Mouse (Mus musculus) frontal cortex, postnatal 36 days (tissue): ENCODE measurements around the gene Elmo1.
A peak's percentile ranks its signal among the peaks of the same experiment; 100 is the strongest.

ENCODE experiments used
- DNase-seq, 2 experiments: peaks; one replicate each; pipeline ENCODE4 v3.0.0; 2022; ENCODE audit warnings: low spot score in 2 of 2

Elmo1 gene

DNA sequence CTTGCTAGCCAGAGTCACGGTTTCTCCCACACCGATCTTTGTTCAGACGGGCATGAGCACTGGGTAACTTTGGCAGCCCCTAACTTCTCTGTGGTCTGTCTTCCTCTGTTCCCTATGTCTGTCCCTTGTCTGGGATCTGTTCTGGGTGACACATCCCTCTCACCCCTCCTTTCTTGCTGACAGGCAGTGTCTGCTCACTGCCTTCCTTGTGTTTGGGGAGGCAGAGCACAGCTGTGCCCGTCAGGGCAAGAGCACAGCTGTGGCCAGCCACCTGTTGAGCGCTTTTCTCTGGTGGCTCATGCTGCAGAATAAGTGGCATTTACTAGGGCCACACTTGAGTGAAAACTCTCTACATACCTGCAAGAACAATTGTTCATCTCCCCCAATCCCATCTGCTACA, 116.7 kb downstream of the Elmo1 start:
- DNase-seq = no peak

DNA sequence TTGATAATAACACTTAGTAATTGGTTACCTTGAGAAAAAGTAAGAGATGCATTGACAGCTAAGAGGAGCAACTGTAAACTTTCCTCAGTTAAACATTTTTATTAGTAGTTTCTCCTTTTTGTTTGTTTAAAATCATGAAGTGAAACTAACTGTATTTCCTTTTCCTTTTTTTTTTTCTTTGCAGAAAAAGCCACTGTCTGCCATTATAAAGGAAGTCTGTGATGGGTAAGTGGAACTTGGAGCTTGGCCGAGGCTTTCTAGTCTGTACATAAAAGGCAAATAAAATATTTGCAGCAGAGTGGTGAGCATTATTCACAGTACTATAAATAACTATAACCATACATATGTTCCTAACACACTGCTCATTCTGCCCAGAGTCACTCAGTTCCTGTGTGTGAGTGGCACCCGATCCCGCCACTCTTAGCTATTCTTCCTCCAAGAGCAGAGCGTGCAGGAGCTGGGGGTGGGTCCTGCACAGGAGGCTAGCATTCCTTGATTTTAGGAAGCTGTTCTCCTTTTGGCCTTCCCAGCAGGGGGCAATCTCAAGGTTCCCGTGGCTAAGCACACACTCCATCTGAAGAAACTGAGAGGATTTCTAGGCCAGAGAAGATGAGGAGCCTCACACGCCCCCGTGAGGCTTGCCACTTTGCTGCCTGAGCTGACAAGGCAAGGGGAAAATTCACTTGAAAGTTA, 117.7 kb downstream of the Elmo1 start:
- DNase-seq = no peak

DNA sequence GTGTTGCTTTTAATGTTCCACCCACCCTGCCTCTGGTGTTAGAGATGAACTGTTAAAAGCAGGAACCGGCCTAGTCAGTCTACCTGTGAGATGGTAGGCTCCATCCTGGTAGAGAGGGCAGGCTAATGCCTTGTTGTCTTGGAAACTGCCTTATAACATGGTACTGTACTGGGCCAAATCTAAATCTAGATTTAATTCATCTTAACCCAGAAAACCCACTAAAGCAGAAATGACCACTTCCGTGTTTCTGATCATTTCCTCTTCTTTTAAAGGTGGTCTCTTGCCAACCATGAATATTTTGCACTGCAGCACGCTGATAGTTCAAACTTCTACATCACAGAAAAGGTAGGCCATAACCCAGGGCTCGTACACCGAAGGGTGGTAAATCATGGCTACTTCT, 118.5 kb downstream of the Elmo1 start:
- no peak for DNase-seq

DNA sequence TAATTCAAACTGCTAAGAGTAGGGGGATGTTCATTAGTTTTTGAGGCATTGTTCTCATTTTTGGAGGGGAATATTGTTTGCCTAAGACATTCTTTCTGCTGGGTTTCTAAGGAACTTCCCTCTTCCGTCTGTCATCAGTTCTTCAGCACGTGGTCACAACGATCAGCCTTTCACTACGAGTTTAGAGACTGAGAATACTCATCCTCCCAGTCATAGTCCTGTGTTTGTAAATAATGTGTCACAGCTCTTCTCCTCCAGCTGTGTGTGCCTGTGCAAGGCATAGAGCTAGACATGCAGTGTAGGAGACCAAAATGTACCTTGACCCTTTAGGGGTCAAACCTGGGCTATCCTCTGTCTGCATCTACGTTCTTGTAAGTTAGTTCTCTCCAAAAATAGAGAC, 121.4 kb downstream of the Elmo1 start:
- no peak for DNase-seq

DNA sequence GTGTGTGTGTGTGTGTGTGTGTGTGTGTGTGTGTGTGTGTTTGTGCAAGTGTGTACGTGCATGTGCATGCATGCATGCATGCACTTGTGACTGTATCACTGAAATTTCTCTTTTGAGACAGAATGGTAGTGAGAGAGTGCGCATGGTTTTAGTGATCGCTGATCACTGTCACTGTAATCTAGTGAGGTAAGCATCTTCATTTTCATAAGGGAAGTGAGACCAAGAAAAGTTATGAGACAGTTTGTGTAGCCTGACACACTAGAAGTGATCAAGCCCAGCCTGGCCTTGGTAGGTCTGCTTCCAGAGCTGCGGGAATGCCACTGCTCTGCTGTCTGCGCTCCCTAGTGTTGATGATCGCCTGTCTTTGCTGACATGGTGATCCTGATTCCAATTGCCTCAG, 122.3 kb downstream of the Elmo1 start:
- DNase-seq = no peak

DNA sequence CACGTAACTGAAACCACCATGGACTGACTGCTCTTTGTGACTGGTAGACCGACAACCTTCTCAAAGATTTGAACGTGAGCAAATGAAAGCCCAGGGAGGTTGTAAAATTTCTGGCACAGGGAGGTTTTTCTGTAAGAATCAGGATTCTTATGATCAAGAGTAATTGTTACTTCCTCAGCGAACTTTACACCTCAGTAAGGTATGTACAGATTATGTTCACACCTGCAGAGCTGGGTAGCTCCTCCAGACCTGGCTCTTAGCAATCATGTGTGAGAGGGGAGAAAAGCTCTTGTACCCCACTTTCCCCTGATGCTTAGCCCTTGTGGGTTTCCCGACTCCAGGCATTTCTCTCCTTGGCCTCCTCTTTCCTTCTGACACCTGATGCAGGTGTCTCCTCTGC, 123.5 kb downstream of the Elmo1 start:
- DNase-seq = no peak

DNA sequence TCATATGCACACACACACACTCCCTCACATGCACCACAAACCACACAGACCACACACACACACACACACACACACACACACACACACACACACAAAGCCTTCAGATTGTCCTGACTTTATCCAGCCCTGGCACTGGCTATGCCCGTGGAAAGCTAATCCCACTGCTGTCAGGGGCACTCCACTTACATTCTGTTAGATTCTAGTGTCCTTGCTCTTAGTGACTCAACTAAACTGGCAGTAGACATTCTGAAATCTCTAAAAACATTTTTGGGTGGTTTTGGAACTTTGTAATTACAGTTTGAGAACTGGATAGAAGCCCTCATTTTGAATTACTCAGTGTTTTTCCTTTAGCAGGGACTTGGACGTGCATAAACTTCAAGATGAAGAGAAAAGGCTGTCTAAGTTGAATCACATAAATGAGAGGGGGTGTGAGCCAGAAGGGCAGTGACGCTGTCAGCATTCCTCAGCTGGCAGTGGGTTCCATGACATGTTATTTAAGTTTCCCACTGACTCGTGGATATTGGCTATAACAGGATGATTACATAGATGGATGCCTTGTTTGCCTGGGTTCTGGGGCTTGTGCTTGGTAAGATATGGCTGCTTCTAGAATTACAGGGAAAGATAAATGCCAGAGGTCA, 127.2 kb downstream of the Elmo1 start:
- no peak for DNase-seq

DNA sequence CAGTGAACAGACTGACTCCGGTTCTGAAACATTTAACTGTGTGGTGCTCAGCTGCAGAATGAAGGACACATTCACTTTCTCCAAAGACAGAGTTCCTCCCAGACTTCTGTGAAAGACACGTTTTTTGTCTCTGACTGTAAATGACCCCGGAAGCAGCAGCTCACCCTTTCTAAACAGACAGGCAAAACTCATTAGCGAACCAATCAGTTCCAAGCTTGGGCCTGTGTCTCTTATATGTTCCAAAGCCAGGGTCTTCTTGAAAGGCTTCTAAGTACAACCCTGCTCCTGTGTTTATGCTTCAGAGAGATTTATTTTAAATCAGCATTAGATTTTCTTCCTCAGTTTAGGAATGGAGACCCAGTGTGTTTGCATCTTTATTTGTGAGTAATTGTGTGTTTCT, 127.7 kb downstream of the Elmo1 start:
- DNase-seq = no peak

DNA sequence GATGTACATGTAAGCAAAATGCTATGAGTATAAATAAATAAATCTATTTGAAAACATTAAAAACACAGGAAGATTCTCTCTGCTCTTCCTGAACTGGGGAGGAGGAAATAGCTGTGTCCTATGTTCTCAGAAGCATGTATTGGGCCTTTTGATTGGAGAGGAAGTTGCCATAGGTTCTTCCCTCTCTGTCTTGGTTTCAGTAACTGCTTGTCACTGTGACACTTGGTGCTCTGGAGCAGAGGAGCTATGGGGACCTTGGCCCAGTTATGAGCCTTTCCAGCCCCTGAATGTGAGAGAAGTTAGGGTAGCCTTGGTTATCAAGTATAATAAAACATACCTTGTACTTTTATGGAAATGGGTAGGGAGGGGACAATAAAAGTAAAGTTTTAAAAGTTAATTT, 130.0 kb downstream of the Elmo1 start:
- no peak for DNase-seq

DNA sequence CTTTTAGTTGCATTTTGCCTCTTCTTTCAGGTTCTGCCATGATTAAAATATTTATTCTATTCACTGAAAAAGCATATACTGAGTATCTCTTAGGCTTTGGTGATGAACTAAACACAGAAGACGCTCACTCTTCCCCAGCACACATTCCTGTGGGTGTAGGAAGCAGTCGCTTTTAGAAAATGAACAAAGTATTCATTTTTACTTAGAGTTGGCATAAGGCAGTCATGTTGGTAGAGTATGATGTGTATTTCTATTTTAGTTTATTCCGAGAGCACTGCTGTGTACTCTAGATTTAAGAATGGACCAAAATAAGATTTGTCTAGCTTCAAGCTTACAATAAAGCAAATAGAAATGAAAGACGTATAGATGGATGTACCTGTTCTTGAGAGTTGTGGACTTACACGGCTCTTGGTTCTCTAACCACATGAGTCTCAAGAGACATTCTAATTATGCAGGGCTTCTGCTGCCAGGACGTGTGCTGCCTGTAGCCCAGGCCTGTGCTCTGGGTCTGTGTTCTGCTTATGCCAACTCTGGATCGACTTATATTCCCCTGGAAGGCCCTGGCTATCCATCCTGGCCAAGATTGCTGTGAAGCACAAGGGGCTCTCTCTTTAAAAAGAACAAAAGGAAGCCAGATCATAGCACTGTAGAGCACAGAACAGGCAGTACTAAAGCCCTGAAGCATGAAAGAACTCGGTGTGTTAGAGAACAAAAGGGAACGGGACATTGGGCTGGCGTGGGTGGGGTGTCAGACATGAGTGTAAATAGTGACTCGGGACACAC, 137.7 kb downstream of the Elmo1 start:
- no peak for DNase-seq

DNA sequence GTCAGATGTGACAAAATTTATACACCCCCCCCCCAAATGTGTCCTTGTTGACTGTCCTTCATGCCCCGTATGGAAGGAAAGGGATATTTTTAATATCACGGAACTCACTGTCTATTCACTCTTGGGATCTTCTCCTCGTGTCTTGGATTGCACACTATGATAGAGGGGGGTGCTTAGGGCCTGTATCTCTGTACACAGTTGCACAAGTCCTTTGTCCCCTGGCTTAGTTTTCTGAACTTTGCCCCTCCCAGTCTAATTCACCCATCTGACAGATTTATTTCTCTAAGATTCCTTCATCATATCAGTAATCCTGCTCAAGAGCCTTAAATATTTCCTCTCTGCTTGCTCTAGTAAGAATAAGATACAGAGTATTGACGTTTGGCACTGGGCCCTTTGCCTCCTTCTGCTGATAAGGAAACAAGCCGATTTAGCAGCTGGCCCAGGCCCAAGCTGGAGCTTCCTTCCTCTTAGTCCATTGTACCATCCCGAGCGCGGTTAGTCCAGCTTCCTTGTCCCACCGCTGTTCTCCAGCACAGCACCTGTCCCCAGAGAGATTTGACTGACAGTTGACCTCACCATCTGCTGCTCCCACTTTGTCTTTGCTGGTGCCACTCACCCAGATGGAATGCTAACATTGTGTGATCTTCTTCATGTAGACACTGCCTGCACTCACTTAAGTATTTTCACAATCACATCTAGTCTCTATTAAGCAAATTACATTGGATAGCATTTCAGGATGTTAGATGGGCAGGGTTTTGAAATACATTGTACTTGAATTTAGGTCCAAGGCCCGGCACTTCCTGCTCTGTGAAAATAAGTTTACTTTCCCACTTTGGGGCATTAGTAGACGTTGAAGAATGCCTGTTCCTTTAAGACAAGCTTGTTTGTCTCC, 141.7 kb downstream of the Elmo1 start:
- peak in 1 of 2 experiments; percentile 19 for DNase-seq

DNA sequence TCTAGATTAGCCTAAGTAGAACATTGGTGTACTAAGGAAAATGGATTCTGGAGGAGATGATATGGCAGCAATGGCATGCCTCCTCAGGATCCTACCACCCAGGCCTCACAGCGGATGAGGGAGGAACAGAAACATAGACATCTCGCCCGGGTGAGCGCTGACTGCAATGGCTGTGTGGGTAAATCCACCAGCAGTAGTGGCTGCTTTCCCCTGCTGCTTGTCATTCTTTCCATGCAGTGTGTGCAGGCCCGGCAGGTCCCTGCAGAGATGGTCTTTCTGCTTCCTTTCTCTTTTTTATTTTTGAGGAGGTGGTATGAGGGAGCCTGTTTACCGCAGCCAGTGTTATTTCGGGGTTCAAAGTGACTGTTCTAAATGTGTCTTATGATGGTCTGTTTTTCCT, 143.3 kb downstream of the Elmo1 start:
- no peak for DNase-seq

DNA sequence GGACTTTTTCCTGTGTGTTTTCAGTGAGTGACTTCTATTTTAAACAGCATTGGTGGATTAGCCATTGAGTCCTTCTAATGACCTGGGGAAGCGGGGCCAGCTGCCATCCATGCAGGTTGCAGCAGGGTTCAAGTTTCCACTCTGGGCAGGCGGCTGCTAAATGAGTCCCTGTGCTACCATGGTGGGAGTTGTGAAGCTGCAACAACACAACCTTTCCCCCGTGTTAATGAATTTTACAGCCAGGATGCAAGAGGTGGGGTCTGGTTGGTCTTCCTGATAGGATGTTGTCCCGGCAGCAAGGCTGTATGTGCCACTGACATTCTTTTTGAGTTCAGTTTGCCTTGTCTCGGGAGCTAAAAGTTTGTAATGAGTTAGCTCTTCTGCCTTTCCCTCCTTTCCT, 147.2 kb downstream of the Elmo1 start:
- DNase-seq = no peak

DNA sequence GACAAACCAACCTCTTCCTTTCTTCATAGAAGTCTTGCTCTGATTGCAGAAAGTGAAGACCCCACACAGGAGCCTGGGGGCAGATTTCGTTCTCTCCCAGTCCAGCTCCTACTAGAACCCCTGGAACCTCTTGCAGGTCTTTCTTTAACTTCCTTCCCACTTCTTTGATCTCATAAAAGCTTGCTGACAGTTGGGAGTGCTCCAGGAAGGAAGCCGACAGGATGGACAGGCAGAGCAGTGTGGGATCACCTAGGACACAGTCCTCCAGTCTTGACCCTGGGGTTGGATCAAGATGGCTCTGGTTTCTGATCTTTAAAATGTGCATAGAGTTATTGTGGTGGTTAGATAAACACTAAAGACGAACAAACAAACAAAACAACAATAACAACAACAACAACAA, 147.8 kb downstream of the Elmo1 start:
- DNase-seq = no peak

DNA sequence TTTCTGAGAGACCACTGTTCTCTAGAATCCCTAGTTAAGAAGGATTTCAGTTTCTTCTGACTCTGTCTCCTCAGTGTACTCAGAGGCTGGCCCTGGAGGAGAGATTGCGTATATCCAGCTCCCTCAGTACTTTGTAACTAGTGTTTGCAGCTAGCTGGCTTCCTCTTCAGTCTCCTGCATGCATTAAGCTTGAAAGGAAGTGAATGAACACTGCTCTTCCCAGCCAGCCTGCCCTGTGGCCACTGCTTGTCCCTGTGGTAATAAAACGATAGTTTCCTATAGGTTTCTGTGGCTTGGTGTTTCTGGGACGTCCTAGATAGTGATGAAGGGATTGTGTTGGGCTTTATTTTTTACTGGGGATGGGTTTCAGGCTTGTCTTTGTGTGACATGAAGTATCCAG, 148.3 kb downstream of the Elmo1 start:
- DNase-seq = no peak

DNA sequence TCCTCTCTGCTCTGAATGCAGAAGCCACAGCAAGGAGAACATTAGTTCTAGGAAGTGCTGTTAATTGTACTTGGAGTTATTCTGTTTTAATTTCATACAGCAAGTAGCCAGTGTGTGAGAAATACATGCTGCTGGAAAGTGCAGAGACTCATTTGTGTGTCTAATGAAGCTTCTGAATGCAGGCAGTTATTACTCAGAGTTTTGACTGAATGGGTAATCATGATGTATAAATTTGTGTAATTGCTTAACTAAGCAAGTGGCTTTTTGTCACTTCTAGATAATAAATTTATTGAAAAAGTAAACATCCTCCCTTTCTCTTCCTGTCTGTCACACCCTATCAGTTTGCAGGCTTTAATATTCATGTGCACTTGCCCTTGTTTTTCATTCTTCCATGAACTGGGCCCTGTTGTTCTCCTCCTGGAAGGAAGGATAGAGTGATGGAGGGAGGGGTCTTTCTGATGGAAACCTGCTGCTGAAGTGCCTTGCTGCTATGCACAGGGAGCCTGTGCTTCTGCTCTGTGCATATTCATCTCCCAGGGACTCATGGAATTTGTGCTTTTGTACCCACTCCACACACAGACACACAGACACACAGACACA, 159.8 kb downstream of the Elmo1 start:
- DNase-seq = no peak

DNA sequence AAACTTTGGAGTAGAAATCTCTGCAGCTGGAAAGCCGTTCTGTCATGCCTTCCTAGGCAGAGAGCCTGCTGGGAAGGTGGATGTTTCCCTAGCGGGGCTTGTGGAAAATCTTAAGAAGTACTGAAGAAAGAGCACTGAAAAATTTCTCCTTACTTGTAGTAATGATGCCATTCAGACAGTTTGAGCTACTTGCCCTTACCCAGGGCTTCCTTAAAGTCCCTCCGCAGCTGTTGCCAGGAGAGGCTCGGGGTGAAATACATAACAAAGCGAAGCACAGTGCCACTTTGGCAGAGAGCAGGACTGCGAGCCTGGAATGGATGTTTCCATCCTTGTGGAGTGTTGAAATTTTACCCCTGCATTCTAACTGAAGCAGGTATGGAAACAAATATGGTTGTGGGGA, 164.5 kb downstream of the Elmo1 start:
- DNase-seq = no peak

DNA sequence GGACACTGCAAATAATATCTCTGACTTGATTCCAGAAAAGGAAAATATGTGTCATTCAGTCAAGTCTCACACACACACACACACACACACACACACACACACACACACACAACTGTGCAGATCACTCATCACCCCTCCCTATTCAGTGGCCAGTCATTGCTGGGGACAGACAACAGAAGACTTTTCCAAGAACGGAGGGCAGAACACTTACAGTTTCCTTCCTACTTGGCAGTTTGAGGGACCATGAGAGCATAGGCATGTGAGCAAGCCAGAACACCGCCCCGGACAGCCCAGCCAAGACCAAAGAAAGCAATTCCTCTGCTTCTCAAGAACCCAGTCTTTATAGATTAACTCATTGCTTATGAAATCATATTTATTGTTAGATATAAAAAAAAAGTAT, 165.0 kb downstream of the Elmo1 start:
- no peak for DNase-seq

DNA sequence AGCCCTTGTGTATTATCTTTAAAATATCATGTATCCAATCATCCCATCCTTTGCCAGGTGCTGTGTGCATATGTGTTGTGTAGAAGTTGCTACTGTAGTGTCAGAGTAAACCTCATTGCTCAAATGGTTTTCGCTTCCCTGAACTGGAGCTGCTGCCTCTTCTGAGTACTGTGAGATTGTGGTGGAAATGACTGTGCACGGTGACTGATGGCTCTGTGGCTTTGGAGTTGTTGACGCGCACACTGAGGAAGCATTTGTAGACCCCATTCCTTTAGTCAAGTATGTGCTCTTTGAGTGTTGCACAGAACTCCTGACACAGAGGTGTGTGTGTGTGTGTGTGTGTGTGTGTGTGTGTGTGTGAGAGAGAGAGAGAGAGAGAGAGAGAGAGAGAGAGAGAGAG, 166.2 kb downstream of the Elmo1 start:
- DNase-seq = no peak

DNA sequence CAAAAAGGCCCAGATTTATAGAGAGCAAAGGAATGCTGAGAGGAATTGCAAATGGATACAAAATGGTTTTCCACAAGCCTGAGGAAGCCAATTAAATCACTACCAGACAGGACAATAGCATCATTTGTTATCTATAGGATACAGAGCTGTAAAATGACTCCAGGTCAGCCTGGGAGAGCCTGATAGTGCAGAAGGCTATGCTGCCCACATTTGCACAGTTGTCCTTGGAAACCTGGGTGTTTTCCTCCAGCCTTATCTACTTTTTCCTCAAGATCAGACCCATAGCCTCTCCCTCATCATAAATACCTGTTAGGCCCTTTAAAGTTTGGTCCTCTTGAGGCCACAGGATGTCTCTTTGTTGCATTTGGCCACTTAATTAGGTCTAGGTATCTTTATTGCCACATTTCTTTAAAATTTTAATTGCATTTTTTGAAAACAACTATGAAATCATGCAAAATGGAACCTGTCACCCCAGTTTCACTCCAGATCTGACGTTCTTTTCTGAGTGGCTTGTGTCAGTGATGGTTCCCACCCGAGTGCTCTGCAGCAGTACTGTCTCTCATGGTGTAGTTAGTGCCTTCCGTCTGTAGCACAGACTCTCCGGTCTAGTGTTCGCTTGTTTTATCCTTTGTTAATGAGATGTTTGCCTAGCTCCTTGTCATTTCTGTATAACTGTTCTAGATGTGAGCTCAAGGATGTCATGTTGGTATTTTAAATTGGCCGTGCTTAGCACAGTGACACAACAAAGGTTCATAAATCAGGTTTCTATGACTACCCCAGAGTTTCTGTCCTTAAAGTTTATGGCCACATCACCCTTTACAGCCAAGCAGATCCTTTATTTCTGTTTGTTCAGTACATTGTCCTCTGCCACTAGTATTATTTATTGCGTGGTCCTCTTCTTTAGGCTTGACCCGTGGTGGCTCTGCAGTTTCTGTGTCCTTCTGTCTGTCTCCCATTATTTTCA, 167.4 kb downstream of the Elmo1 start:
- DNase-seq = no peak

DNA sequence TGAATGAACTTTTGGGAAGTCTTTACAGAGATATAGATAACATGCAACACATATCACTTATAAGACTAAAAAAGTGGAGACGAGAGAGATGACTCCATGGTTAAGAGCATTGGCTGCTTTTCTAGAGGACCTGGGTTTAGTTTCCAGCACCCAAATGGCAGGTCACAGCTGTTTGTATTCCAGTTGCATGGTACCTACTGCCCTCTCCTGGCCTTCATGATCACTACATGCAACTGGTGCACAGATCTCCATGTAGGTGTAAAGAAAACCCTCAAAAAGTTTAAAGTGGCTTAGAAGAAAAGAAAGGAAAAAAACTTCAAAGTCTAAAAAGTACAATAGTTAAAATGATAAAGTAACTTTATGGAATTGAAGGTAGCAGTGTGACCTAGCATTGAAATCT, 172.8 kb downstream of the Elmo1 start:
- DNase-seq = no peak
